Mouse (Mus musculus): ENCODE results near the gene Gm20441. TPM values are rescaled to one million over a fixed set of nuclear protein-coding genes. Genes with fewer than 3 reads are reported as not detected.
"Not testable (repeated sequence)": the region's sequence is repeated elsewhere in the genome, so short reads cannot be mapped to it uniquely, and the experiment has no call there.

Gm20441 gene
- polyA plus RNA-seq, 1 experiment from 2014 or later = not detected

- Histone ChIP-seq H3K4me3 (replicated peaks; ENCODE audit: low read length) (no peak overlapping the region), H3K9ac (replicated peaks; ENCODE audit: low read depth, low read length) (no peak overlapping the region), H3K4me2 (ENCODE audit: low read length) (no peak overlapping the region), H3K9me3 (ENCODE audit: control insufficient read depth, low read length) (no peaks in the 10 kb centered on the region), H3K36me3 (ENCODE audit: control insufficient read depth, insufficient read depth) (no peaks in the 10 kb centered on the region), H3K27me3 (replicated peaks; ENCODE audit: control insufficient read depth, insufficient read depth, low read length) (0 out of 2 replicates have a peak, but pooled peaks cover under 1% of the 10 kb centered on the region), H3K27ac (ENCODE audit: low read length) (no peak overlapping the region), H3K4me1 (replicated peaks; ENCODE audit: control insufficient read depth, insufficient read depth, low read length) (no peaks in the 10 kb centered on the region)
- no peak for ATAC-seq
- 96% methylated on average over 8 of the region's 8 CpGs for WGBS
Measured at GRCm38 (mm10) chr10:75788277-75788676, 7.5 kb upstream of the Gm20441 start.

- Histone ChIP-seq H3K27me3 (replicated peaks; ENCODE audit: control insufficient read depth, insufficient read depth, low read length) (peaks cover 6% of the 10 kb centered on the region; the same call in 1 of the 2 replicates), H3K4me1 (replicated peaks; ENCODE audit: control insufficient read depth, insufficient read depth, low read length) (peaks cover 9% of the 10 kb centered on the region), H3K27ac (ENCODE audit: low read length) (no peak overlapping the region), H3K4me2 (ENCODE audit: low read length) (no peak overlapping the region), H3K36me3 (ENCODE audit: control insufficient read depth, insufficient read depth) (no peaks in the 10 kb centered on the region), H3K9ac (replicated peaks; ENCODE audit: low read depth, low read length) (no peak overlapping the region), H3K9me3 (ENCODE audit: control insufficient read depth, low read length) (no peaks in the 10 kb centered on the region), H3K4me3 (replicated peaks; ENCODE audit: low read length) (no peak overlapping the region)
- ATAC-seq = no peak
- 80% methylated on average over 1 of the region's 1 CpGs for WGBS
Measured at GRCm38 (mm10) chr10:75785442-75785841, 4.7 kb upstream of the Gm20441 start.

DNA sequence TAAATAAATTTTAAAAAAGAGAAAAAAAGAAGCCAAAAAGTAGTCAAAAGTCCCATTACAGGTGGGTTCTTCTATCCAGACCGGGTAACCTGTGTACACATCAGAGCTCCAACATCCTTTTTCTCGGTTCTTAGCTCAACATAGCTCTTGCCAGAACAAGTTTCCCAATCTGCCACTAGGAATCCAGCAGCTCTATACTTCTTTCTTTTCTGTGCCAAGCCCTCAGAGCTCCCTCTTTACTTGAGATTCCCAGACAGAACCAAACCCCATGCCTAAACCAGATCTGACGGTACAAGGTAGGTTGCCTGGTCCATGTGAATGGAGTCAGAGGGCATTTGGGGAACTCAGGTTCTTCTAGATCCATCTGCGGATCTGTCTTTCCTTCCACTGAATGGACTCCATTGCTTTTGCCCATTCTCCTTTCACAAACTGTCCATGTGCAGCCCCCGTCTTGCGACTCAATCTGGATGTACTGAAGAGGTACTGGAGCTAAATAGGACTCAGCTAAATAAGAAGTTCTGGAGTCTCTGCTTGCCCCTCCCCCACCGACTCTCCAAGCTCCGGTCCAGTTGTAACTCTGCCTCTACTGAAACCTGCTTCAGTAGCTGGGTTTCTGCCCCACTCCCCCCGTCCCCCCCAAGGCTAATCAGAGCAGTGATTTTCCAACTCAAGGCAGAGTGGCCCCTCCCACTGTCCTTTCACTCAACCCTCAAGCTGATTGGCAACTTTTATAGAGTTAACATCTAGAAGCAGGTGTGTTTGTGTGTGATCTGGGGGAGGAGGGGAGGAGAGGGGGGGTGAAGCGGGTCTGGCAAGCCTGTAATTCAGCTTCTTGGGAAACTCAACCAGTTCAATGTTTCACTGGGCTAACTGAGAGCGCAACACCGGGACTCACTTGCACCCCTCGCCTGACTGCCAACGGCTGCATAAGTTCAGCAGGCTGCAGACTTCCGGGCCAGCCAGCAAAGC lies 1.3 kb downstream of the Gm20441 start:
- Histone ChIP-seq H3K27ac (ENCODE audit: low read length) (no peak overlapping the region), H3K4me3 (replicated peaks; ENCODE audit: low read length) (no peak overlapping the region), H3K36me3 (ENCODE audit: control insufficient read depth, insufficient read depth) (no peaks in the 10 kb centered on the region), H3K9ac (replicated peaks; ENCODE audit: low read depth, low read length) (no peak overlapping the region), H3K27me3 (replicated peaks; ENCODE audit: control insufficient read depth, insufficient read depth, low read length) (peaks cover 18% of the 10 kb centered on the region), H3K4me2 (ENCODE audit: low read length) (no peak overlapping the region), H3K4me1 (replicated peaks; ENCODE audit: control insufficient read depth, insufficient read depth, low read length) (peaks cover 9% of the 10 kb centered on the region), H3K9me3 (ENCODE audit: control insufficient read depth, low read length) (no peaks in the 10 kb centered on the region)
- ATAC-seq = no peak
- 39% methylated on average over 15 of the region's 15 CpGs for WGBS

- Histone ChIP-seq H3K4me2 (ENCODE audit: low read length) (no peak overlapping the region), H3K4me1 (replicated peaks; ENCODE audit: control insufficient read depth, insufficient read depth, low read length) (peaks cover 10% of the 10 kb centered on the region), H3K27ac (ENCODE audit: low read length) (no peak overlapping the region), H3K36me3 (ENCODE audit: control insufficient read depth, insufficient read depth) (no peaks in the 10 kb centered on the region), H3K4me3 (replicated peaks; ENCODE audit: low read length) (no peak overlapping the region), H3K9me3 (ENCODE audit: control insufficient read depth, low read length) (no peaks in the 10 kb centered on the region), H3K9ac (replicated peaks; ENCODE audit: low read depth, low read length) (no peak overlapping the region), H3K27me3 (replicated peaks; ENCODE audit: control insufficient read depth, insufficient read depth, low read length) (peaks cover 16% of the 10 kb centered on the region)
- ATAC-seq = no peak
- WGBS = 79% methylated on average over 2 of the region's 2 CpGs
Measured at GRCm38 (mm10) chr10:75777885-75778284, 2.9 kb downstream of the Gm20441 start.

- Histone ChIP-seq H3K4me1 (replicated peaks; ENCODE audit: control insufficient read depth, insufficient read depth, low read length) (peaks cover 18% of the 10 kb centered on the region), H3K4me3 (replicated peaks; ENCODE audit: low read length) (no peak overlapping the region), H3K4me2 (ENCODE audit: low read length) (no peak overlapping the region), H3K36me3 (ENCODE audit: control insufficient read depth, insufficient read depth) (no peaks in the 10 kb centered on the region), H3K27me3 (replicated peaks; ENCODE audit: control insufficient read depth, insufficient read depth, low read length) (peaks cover 16% of the 10 kb centered on the region), H3K27ac (ENCODE audit: low read length) (no peak overlapping the region), H3K9ac (replicated peaks; ENCODE audit: low read depth, low read length) (no peak overlapping the region), H3K9me3 (ENCODE audit: control insufficient read depth, low read length) (no peaks in the 10 kb centered on the region)
- ATAC-seq = no peak
- WGBS = 92% methylated on average over 6 of the region's 6 CpGs
Measured at GRCm38 (mm10) chr10:75776562-75776961, 4.2 kb downstream of the Gm20441 start.

GRCm38 (mm10) chr10:75774587-75774986 lies 6.2 kb downstream of the Gm20441 start:
- Histone ChIP-seq H3K4me1 (replicated peaks; ENCODE audit: control insufficient read depth, insufficient read depth, low read length) (peaks cover 9% of the 10 kb centered on the region), H3K27me3 (replicated peaks; ENCODE audit: control insufficient read depth, insufficient read depth, low read length) (peaks cover 7% of the 10 kb centered on the region), H3K4me3 (replicated peaks; ENCODE audit: low read length) (no peak overlapping the region), H3K36me3 (ENCODE audit: control insufficient read depth, insufficient read depth) (no peaks in the 10 kb centered on the region), H3K9ac (replicated peaks; ENCODE audit: low read depth, low read length) (no peak overlapping the region), H3K4me2 (ENCODE audit: low read length) (no peak overlapping the region), H3K9me3 (ENCODE audit: control insufficient read depth, low read length) (no peaks in the 10 kb centered on the region), H3K27ac (ENCODE audit: low read length) (no peak overlapping the region)
- no peak for ATAC-seq
- 95% methylated on average over 9 of the region's 9 CpGs for WGBS

- Histone ChIP-seq H3K4me3 (replicated peaks; ENCODE audit: low read length) (no peak overlapping the region), H3K4me2 (ENCODE audit: low read length) (no peak overlapping the region), H3K27ac (ENCODE audit: low read length) (no peak overlapping the region), H3K9me3 (ENCODE audit: control insufficient read depth, low read length) (no peaks in the 10 kb centered on the region), H3K9ac (replicated peaks; ENCODE audit: low read depth, low read length) (no peak overlapping the region), H3K36me3 (ENCODE audit: control insufficient read depth, insufficient read depth) (no peaks in the 10 kb centered on the region), H3K4me1 (replicated peaks; ENCODE audit: control insufficient read depth, insufficient read depth, low read length) (peaks cover 9% of the 10 kb centered on the region), H3K27me3 (replicated peaks; ENCODE audit: control insufficient read depth, insufficient read depth, low read length) (peaks cover 3% of the 10 kb centered on the region)
- ATAC-seq = no peak
- 87% methylated on average over 5 of the region's 5 CpGs for WGBS
Measured at GRCm38 (mm10) chr10:75774102-75774501, 6.7 kb downstream of the Gm20441 start.

- H3K27ac ChIP-seq (ENCODE audit: low read length) = no peak within 1 kb of the TSS
- H3K27me3 ChIP-seq (replicated peaks; ENCODE audit: control insufficient read depth, insufficient read depth, low read length) = no peaks in the 10 kb centered on the region; the same call in 1 of the 2 replicates
- peaks cover 9% of the 10 kb centered on the region for H3K4me1 ChIP-seq (replicated peaks; ENCODE audit: control insufficient read depth, insufficient read depth, low read length)
- peak; percentile 97 for ATAC-seq
- no peaks in the 10 kb centered on the region for H3K36me3 ChIP-seq (ENCODE audit: control insufficient read depth, insufficient read depth)
- under 1% methylated on average over 46 of the region's 47 CpGs for WGBS
- H3K9me3 ChIP-seq (ENCODE audit: control insufficient read depth, low read length) = no peaks in the 10 kb centered on the region
- H3K4me2 ChIP-seq (ENCODE audit: low read length) = peak within 1 kb of the TSS; percentile 99
- peak within 1 kb of the TSS; percentile 75 for H3K4me3 ChIP-seq (replicated peaks; ENCODE audit: low read length)
- peak within 1 kb of the TSS; percentile 69 for H3K9ac ChIP-seq (replicated peaks; ENCODE audit: low read depth, low read length)
Measured at GRCm38 (mm10) chr10:75772795-75773664, 7.7 kb downstream of the Gm20441 start, which contains the start of gene Ddt. Gene Ddt, minus strand, starts transcription at chr10:75773414.

- not testable (repeated sequence) for H3K27me3 ChIP-seq (replicated peaks; ENCODE audit: control insufficient read depth, insufficient read depth, low read length); H3K9me3 ChIP-seq (ENCODE audit: control insufficient read depth, low read length); H3K4me2 ChIP-seq (ENCODE audit: low read length); H3K4me3 ChIP-seq (replicated peaks; ENCODE audit: low read length); H3K36me3 ChIP-seq (ENCODE audit: control insufficient read depth, insufficient read depth); H3K9ac ChIP-seq (replicated peaks; ENCODE audit: low read depth, low read length); ATAC-seq; H3K27ac ChIP-seq (ENCODE audit: low read length)
- WGBS = 32% methylated on average over 5 of the region's 5 CpGs
- peaks cover 19% of the 10 kb centered on the region for H3K4me1 ChIP-seq (replicated peaks; ENCODE audit: control insufficient read depth, insufficient read depth, low read length)
Measured at GRCm38 (mm10) chr10:75767756-75768155, 13.0 kb downstream of the Gm20441 start.

All from forebrain, embryonic 16.5 days (tissue).